Mouse (Mus musculus): ENCODE measurements around the gene Anapc2. TPM values are rescaled to one million over a fixed set of nuclear protein-coding genes. Genes with fewer than 3 reads are reported as not detected.

Anapc2 gene
- polyA plus RNA-seq, 1 experiment: 76.0 TPM

GRCm38 (mm10) chr2:25286837-25287636 is 14.8 kb downstream of the Anapc2 start:
- Histone ChIP-seq H3K9ac (ENCODE audit: low read depth, poor library complexity, severe bottlenecking) (no peak overlapping the region), H3K9me3 (replicated peaks; ENCODE audit: control insufficient read depth, insufficient read depth, low read length, poor library complexity, severe bottlenecking) (no peaks in the 10 kb centered on the region), H3K4me3 (ENCODE audit: low read depth, low read length) (no peak overlapping the region), H3K27me3 (ENCODE audit: control insufficient read depth, insufficient read depth, low read length, poor library complexity, severe bottlenecking) (peaks cover 6% of the 10 kb centered on the region; the same call in 1 of the 2 replicates), H3K36me3 (ENCODE audit: control insufficient read depth, insufficient read depth, low read length, poor library complexity, severe bottlenecking) (no peaks in the 10 kb centered on the region; the same call in none of the 2 replicates), H3K27ac (ENCODE audit: insufficient read depth, low read length) (no peak overlapping the region), H3K4me1 (ENCODE audit: control insufficient read depth, insufficient read depth, low read length) (peaks cover 4% of the 10 kb centered on the region)
- no peak for TF ChIP-seq CTCF (IDR thresholded peaks at IDR 0.05; ENCODE audit: low read depth, low read length)
- TF ChIP-seq EP300 (IDR thresholded peaks at IDR 0.05; ENCODE audit: insufficient read depth, low read depth, low read length): no peak
- no peak for TF ChIP-seq POLR2A (IDR thresholded peaks at IDR 0.05; ENCODE audit: insufficient read depth, low read length)

DNA sequence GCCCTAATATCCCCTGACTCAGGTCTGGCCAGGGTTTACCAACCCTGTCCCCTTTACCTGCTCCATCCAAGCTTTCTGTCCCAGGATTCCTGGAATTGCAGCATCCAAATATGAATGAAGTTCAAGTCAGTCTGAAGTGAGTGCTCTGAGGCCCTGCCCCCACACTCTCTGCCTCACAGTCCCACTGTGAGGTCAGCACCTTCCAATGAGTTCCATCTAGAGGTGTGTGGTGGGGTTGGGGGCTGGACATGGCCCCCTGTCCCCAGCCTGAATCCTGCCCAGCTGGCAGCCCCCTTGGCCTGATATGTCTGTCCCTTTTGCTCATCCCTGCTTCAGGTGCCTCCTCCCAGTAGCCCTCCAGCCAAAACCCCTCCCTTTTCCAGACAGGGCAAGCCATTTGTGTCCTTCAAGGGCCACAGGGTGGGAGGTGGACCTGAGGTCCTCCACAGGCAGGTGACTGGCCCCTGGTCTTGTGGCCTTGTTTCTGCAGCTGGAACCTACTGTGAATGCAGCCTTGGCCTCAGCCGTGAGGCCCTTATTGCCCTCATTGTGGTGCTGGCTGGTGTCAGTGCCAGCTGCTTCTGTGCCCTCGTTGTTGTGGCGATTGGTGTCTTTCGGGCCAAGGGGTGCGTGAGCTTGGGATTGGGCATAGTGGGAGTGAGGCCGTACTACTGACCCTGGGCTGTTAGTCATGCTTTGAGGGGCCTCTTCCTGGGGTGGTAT is 15.8 kb downstream of the Anapc2 start, which contains the start of gene Tmem210:
Gene Tmem210 (plus strand): TSS at position 219 of the 723 bp plus-strand sequence.
- Histone ChIP-seq H3K27ac (ENCODE audit: insufficient read depth, low read length) (no peak within 1 kb of the TSS), H3K36me3 (ENCODE audit: control insufficient read depth, insufficient read depth, low read length, poor library complexity, severe bottlenecking) (no peaks in the 10 kb centered on the region; the same call in none of the 2 replicates)
- TF ChIP-seq EP300 (IDR thresholded peaks at IDR 0.05; ENCODE audit: insufficient read depth, low read depth, low read length) (no peak), POLR2A (IDR thresholded peaks at IDR 0.05; ENCODE audit: insufficient read depth, low read length) (no peak), CTCF (IDR thresholded peaks at IDR 0.05; ENCODE audit: low read depth, low read length) (no peak)

DNA sequence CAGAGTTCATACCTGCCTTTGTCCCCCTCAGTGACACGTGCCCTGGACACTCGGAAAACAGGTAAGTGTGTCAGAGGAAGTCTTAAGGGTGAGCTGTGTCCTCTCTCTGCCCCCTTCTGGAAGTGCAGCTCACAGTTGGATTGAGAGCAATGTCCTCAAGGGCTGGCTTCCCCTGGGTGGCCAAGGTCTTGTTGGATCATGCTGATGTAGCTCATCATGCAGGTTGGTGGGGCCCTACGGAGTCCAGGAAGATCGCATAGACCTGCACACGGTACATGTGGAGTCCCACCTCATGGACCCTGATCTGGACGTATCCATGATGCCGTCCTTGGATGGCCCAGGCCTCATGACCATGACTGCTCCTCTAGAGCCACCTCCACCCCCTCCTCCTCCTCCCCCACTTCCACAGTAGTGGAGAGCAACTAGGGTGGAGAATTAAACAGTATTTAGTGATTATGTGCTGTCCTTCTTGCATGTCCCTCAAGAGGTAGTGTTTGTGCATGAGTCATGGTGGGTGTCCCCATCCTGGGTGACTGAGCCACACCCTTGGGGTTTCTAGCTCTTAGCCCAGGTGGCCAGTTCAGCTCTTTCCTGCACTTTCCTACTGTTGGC is 16.6 kb downstream of the Anapc2 start:
- Histone ChIP-seq H3K27ac (ENCODE audit: insufficient read depth, low read length) (no peak overlapping the region), H3K27me3 (ENCODE audit: control insufficient read depth, insufficient read depth, low read length, poor library complexity, severe bottlenecking) (peaks cover 11% of the 10 kb centered on the region; the same call in 1 of the 2 replicates), H3K9me3 (replicated peaks; ENCODE audit: control insufficient read depth, insufficient read depth, low read length, poor library complexity, severe bottlenecking) (no peaks in the 10 kb centered on the region), H3K4me3 (ENCODE audit: low read depth, low read length) (no peak overlapping the region), H3K36me3 (ENCODE audit: control insufficient read depth, insufficient read depth, low read length, poor library complexity, severe bottlenecking) (no peaks in the 10 kb centered on the region; the same call in none of the 2 replicates), H3K9ac (ENCODE audit: low read depth, poor library complexity, severe bottlenecking) (no peak overlapping the region), H3K4me1 (ENCODE audit: control insufficient read depth, insufficient read depth, low read length) (peaks cover 4% of the 10 kb centered on the region)
- no peak for TF ChIP-seq POLR2A (IDR thresholded peaks at IDR 0.05; ENCODE audit: insufficient read depth, low read length)
- no peak for TF ChIP-seq EP300 (IDR thresholded peaks at IDR 0.05; ENCODE audit: insufficient read depth, low read depth, low read length)
- no peak for TF ChIP-seq CTCF (IDR thresholded peaks at IDR 0.05; ENCODE audit: low read depth, low read length)

More for the DNA sequence above, 15.8 kb downstream of the Anapc2 start, which contains the start of gene Tmem210:
- Histone ChIP-seq H3K9me3 (replicated peaks; ENCODE audit: control insufficient read depth, insufficient read depth, low read length, poor library complexity, severe bottlenecking) (no peaks in the 10 kb centered on the region), H3K27me3 (ENCODE audit: control insufficient read depth, insufficient read depth, low read length, poor library complexity, severe bottlenecking) (peaks cover 11% of the 10 kb centered on the region; the same call in 1 of the 2 replicates), H3K9ac (ENCODE audit: low read depth, poor library complexity, severe bottlenecking) (no peak within 1 kb of the TSS), H3K4me1 (ENCODE audit: control insufficient read depth, insufficient read depth, low read length) (peaks cover 4% of the 10 kb centered on the region), H3K4me3 (ENCODE audit: low read depth, low read length) (no peak within 1 kb of the TSS)

DNA sequence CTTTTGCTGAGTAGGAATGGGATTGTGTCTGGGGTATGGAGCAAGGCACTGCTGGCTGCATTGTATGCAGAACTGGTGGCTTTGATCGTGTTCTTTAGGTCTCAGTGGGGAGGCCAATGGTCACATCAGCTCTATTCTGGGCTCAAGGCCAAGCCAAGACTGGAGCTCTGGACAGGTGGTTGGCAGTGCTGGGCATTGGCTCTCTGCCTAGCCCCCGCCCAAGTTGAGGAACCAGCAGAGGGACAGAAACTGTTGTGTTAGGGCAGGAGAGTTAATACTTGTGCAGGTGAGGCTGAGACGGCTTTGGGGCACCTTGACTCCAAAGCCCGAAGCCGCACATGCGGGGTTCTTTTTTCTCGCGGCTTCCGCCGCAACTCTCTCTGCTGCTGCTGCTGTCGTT is 17.4 kb downstream of the Anapc2 start, which contains the start of gene Lrrc26:
Gene Lrrc26 (plus strand): TSS at position 265 of the 400 bp plus-strand sequence.
- Histone ChIP-seq H3K9me3 (replicated peaks; ENCODE audit: control insufficient read depth, insufficient read depth, low read length, poor library complexity, severe bottlenecking) (no peaks in the 10 kb centered on the region), H3K4me3 (ENCODE audit: low read depth, low read length) (peak within 1 kb of the TSS; percentile 51), H3K4me1 (ENCODE audit: control insufficient read depth, insufficient read depth, low read length) (peaks cover 4% of the 10 kb centered on the region), H3K27me3 (ENCODE audit: control insufficient read depth, insufficient read depth, low read length, poor library complexity, severe bottlenecking) (peaks cover 11% of the 10 kb centered on the region; the same call in 1 of the 2 replicates), H3K27ac (ENCODE audit: insufficient read depth, low read length) (no peak within 1 kb of the TSS), H3K36me3 (ENCODE audit: control insufficient read depth, insufficient read depth, low read length, poor library complexity, severe bottlenecking) (no peaks in the 10 kb centered on the region; the same call in 1 of the 2 replicates), H3K9ac (ENCODE audit: low read depth, poor library complexity, severe bottlenecking) (peak within 1 kb of the TSS; percentile 9; the same call in 1 of the 2 replicates)
- no peak for TF ChIP-seq POLR2A (IDR thresholded peaks at IDR 0.05; ENCODE audit: insufficient read depth, low read length)
- TF ChIP-seq CTCF (IDR thresholded peaks at IDR 0.05; ENCODE audit: low read depth, low read length): no peak
- no peak for TF ChIP-seq EP300 (IDR thresholded peaks at IDR 0.05; ENCODE audit: insufficient read depth, low read depth, low read length)

- no peaks in the 10 kb centered on the region for H3K36me3 ChIP-seq (ENCODE audit: control insufficient read depth, insufficient read depth, low read length, poor library complexity, severe bottlenecking)
- peak overlapping the region; percentile 9; the same call in 1 of the 2 replicates for H3K9ac ChIP-seq (ENCODE audit: low read depth, poor library complexity, severe bottlenecking)
- peaks cover 4% of the 10 kb centered on the region for H3K4me1 ChIP-seq (ENCODE audit: control insufficient read depth, insufficient read depth, low read length)
- H3K4me3 ChIP-seq (ENCODE audit: low read depth, low read length): peak overlapping the region; percentile 51
- no peak for TF ChIP-seq CTCF (IDR thresholded peaks at IDR 0.05; ENCODE audit: low read depth, low read length)
- no peak for TF ChIP-seq EP300 (IDR thresholded peaks at IDR 0.05; ENCODE audit: insufficient read depth, low read depth, low read length)
- no peak for TF ChIP-seq POLR2A (IDR thresholded peaks at IDR 0.05; ENCODE audit: insufficient read depth, low read length)
- H3K9me3 ChIP-seq (replicated peaks; ENCODE audit: control insufficient read depth, insufficient read depth, low read length, poor library complexity, severe bottlenecking): no peaks in the 10 kb centered on the region
- no peak overlapping the region for H3K27ac ChIP-seq (ENCODE audit: insufficient read depth, low read length)
- H3K27me3 ChIP-seq (ENCODE audit: control insufficient read depth, insufficient read depth, low read length, poor library complexity, severe bottlenecking): peaks cover 11% of the 10 kb centered on the region; the same call in 1 of the 2 replicates
These were observed 18.0 kb downstream of the Anapc2 start for GRCm38 (mm10) chr2:25290101-25290815.
